Mouse (Mus musculus) hindbrain, embryonic 14.5 days (tissue): Measurements from ENCODE around the gene Opalin. TPM values are rescaled to one million over a fixed set of nuclear protein-coding genes. Genes with fewer than 3 reads are reported as not detected.

Experiments used
- ATAC-seq: fragments of 200-750 bp; cut with Nextera tagmentation; 2 replicates; pipeline ENCODE4 v1.8.0; 2017; ENCODE audit warnings: moderate number of reproducible peaks, mild to moderate bottlenecking, moderate TSS enrichment, moderate library complexity; ENCODE audit not compliant: low FRiP score
- DNase-seq: peaks from one replicate; pipeline ENCODE4 v3.0.0-alpha.2; 2015; ENCODE audit warnings: low spot score
- H3K27ac ChIP-seq: fragments of 300-500 bp; sonication (generic); 2 replicates; pipeline ENCODE4 v1.5.1; 2014; ENCODE audit warnings: mild to moderate bottlenecking, moderate library complexity
- H3K27me3 ChIP-seq: fragments of 300-500 bp; sonication (generic); 2 replicates; pipeline ENCODE4 v1.6.1; 2014; ENCODE audit warnings: mild to moderate bottlenecking, low read length, mixed read lengths; ENCODE audit not compliant: control insufficient read depth, insufficient read depth
- H3K36me3 ChIP-seq: fragments of 300-500 bp; sonication (generic); replicated peaks from 2 replicates; pipeline ENCODE4 v1.6.1; 2014; ENCODE audit not compliant: control insufficient read depth, insufficient read depth
- H3K4me1 ChIP-seq: fragments of 300-500 bp; sonication (generic); replicated peaks from 2 replicates; pipeline ENCODE4 v1.6.1; 2014; ENCODE audit warnings: antibody characterized with exemption, low read length, mixed read lengths; ENCODE audit not compliant: control insufficient read depth, insufficient read depth
- H3K4me2 ChIP-seq: fragments of 300-500 bp; sonication (generic); replicated peaks from 2 replicates; pipeline ENCODE4 v1.6.1; 2014; ENCODE audit warnings: mild to moderate bottlenecking, moderate library complexity
- H3K4me3 ChIP-seq: fragments of 300-500 bp; sonication (generic); replicated peaks from 2 replicates; pipeline ENCODE4 v1.5.1; 2014; ENCODE audit warnings: mild to moderate bottlenecking, low read length
- H3K9ac ChIP-seq: fragments of 300-500 bp; sonication (generic); 2 replicates; pipeline ENCODE4 v1.6.1; 2014
- H3K9me3 ChIP-seq: fragments of 300-500 bp; sonication (generic); 2 replicates; pipeline ENCODE4 v1.6.1; 2016; ENCODE audit warnings: low read length; ENCODE audit not compliant: control insufficient read depth
- WGBS: fragments of 180-500 bp; shearing (Covaris S2); extraction: QIAGEN DNeasy Blood & Tissue Kit; methylation state at CpG from one replicate; pipeline ENCODE4 v1.1.7; 2014; 5-methylcytosine and 5-hydroxymethylcytosine counted together
- polyA plus RNA-seq: library from polyadenylated mRNA; unstranded; fragments of >200 nt; fragmentation: Nextera tagmentation; extraction: Ambion mirVana; gene quantifications from 2 replicates; pipeline ENCODE4 v1.2.1, GENCODE M21; 2014

Opalin gene
- polyA plus RNA-seq: not detected in 2 replicates

DNA sequence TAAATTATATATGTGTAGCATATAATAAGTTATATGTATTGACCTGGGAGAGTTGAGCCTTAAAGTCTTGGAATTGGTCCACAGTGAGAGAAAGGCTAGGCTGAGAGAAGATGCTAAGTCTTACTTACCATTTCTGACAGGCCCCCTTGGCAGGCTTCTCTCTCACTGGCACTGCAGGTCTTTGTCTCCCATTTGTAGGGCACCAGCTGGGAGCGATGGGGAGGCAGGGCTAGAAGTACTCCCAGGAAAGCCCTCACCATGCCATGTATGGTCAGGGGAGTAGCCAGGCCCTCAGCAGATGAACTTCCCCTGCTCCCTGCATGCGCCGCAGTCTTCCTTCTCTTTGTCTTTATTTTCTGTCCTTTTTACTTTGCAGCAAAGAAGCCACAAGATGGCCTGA is at the start of gene Opalin:
Gene Opalin (minus strand): TSS at position 208 of the 400 bp plus-strand sequence.
- no peak for DNase-seq
- ATAC-seq: no peak
- WGBS: 76% methylated on average over 3 of the region's 3 CpGs

DNA sequence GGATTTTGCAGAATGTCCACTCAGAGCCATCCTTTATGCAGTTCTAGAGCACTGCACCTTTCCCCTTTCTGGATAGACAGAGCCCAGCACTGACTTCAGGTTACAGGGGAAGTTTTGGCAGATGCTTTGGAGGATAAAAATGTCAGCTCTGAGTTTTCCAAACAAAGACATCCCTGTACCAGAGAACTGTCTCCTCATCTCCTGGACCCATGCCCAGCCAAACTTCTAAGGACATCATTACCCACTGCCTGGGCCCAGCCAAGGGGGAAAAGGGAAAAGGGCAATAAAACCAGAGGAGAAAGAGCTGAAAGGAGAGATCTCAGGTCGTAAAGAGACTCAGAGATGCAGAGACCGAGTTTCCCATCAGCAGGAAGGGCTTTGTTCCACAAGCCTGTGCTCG is 46.1 kb upstream of the Opalin start:
- H3K4me1 ChIP-seq: 0 out of 2 replicates have a peak, but pooled peaks cover 4% of the 10 kb centered on the region
- H3K4me2 ChIP-seq: no peak overlapping the region
- DNase-seq (no peak), ATAC-seq (no peak)
- no peak overlapping the region for H3K4me3 ChIP-seq
- H3K36me3 ChIP-seq: no peaks in the 10 kb centered on the region
- no peak overlapping the region for H3K9ac ChIP-seq
- no peak overlapping the region for H3K27ac ChIP-seq
- no peaks in the 10 kb centered on the region for H3K27me3 ChIP-seq
- 33% methylated on average over 3 of the region's 3 CpGs for WGBS
- H3K9me3 ChIP-seq: no peaks in the 10 kb centered on the region

More for the DNA sequence above, at the start of gene Opalin:
- Histone ChIP-seq H3K4me2 (no peak within 1 kb of the TSS), H3K9me3 (no peaks in the 10 kb centered on the region), H3K27ac (no peak within 1 kb of the TSS), H3K4me3 (no peak within 1 kb of the TSS), H3K9ac (no peak within 1 kb of the TSS), H3K27me3 (no peaks in the 10 kb centered on the region), H3K36me3 (no peaks in the 10 kb centered on the region), H3K4me1 (peaks cover 6% of the 10 kb centered on the region)

DNA sequence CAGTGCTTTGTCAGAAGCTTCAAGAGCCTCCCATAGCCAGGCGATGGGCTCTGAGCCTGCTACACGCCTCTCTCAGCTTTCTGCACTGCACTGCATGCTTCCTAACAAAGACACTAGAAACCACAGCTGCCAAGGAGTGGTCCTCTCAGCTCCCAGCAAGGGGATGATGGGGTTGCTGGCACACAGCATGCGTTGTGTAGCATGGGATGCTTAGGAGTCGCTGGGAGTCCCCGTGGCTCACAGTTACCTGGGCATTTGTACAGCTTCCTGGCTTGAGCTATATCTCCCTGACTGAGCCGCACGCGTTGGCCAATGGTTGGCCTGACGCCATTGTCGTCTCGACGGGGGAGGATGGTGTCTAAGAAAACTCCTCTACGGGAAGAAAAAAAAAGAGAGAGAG is 43.0 kb upstream of the Opalin start:
- H3K27ac ChIP-seq: no peak overlapping the region
- no peak overlapping the region for H3K4me2 ChIP-seq
- no peaks in the 10 kb centered on the region for H3K27me3 ChIP-seq
- DNase-seq: no peak
- H3K36me3 ChIP-seq: no peaks in the 10 kb centered on the region
- no peak overlapping the region for H3K4me3 ChIP-seq
- 86% methylated on average over 13 of the region's 13 CpGs for WGBS
- no peaks in the 10 kb centered on the region for H3K9me3 ChIP-seq
- H3K4me1 ChIP-seq: peaks cover 6% of the 10 kb centered on the region; the same call in 1 of the 2 replicates
- ATAC-seq: no peak
- H3K9ac ChIP-seq: no peak overlapping the region

DNA sequence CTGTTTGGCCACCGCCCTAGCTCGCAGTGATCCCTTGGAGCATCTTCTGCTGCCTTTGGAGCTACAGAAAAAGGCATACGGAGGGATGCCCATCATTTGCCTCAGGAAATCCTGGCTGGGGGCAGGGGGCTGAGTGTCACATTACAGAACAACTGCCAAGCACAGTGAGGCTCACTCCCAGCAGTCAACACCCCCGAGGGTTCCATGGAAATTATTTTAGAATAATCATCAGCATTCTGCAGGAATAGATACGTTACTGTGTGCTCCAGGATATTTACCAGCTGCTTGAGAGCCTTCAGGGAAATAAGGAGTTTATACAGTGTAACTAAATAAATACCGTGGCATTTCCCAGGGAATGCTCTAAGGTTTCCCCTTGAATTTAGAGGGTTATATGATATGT is 41.4 kb upstream of the Opalin start:
- Histone ChIP-seq H3K9ac (no peak overlapping the region), H3K27ac (no peak overlapping the region), H3K27me3 (no peaks in the 10 kb centered on the region), H3K4me2 (no peak overlapping the region), H3K9me3 (no peaks in the 10 kb centered on the region), H3K36me3 (no peaks in the 10 kb centered on the region), H3K4me1 (peaks cover 14% of the 10 kb centered on the region; the same call in 1 of the 2 replicates), H3K4me3 (no peak overlapping the region)
- DNase-seq (no peak), ATAC-seq (no peak)
- WGBS: 48% methylated on average over 6 of the region's 6 CpGs

DNA sequence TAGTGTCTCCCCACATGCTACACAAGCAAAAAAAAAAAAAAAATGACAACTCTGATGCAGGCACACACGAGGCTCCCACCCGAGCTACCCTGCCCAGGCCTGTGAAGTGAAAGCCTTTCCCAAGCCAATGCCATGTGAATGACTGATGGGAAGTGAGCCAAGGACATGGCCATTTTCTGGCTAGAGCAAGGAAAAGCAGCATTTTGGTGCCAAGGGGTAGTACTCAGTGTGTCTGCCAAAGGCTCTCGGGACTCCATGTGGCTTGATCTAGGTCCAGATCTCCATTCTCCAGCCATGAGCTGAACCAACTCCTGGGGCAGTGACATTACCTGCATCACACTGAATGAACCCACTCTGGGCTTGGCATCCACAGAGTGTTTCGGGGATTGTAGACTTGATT is 40.4 kb upstream of the Opalin start:
- no peaks in the 10 kb centered on the region for H3K36me3 ChIP-seq
- ATAC-seq (no peak), DNase-seq (no peak)
- no peak overlapping the region for H3K4me3 ChIP-seq
- peaks cover 19% of the 10 kb centered on the region for H3K4me1 ChIP-seq
- H3K9ac ChIP-seq: no peak overlapping the region
- WGBS: 69% methylated on average over 4 of the region's 4 CpGs
- H3K4me2 ChIP-seq: no peak overlapping the region
- no peaks in the 10 kb centered on the region for H3K27me3 ChIP-seq
- H3K9me3 ChIP-seq: no peaks in the 10 kb centered on the region
- no peak overlapping the region for H3K27ac ChIP-seq

DNA sequence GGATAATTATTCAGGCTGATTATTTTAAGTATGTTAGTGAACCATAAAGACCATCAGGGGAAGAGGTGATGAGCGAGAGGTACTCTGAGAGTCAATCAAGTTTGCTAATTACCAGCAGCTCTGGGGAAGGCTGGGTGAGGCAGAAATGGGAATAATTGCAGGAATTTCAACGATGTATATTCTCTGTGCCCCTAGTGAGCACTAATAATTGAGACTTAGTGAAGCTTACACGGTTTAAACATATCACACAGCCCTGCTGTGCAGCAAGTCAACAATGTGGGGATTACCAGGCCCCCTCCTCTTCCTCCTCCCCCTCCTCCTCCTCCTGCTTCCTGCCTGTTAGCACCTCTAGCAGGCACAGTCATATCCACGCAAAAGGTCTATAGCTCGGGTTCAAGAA is 37.7 kb upstream of the Opalin start:
- Histone ChIP-seq H3K36me3 (no peaks in the 10 kb centered on the region), H3K9ac (no peak overlapping the region), H3K4me2 (no peak overlapping the region), H3K27me3 (no peaks in the 10 kb centered on the region), H3K27ac (no peak overlapping the region), H3K4me1 (peaks cover 28% of the 10 kb centered on the region), H3K4me3 (no peak overlapping the region), H3K9me3 (no peaks in the 10 kb centered on the region)
- 21% methylated on average over 5 of the region's 5 CpGs for WGBS
- ATAC-seq: peak; percentile 69; the same call in 1 of the 2 replicates
- DNase-seq: no peak

DNA sequence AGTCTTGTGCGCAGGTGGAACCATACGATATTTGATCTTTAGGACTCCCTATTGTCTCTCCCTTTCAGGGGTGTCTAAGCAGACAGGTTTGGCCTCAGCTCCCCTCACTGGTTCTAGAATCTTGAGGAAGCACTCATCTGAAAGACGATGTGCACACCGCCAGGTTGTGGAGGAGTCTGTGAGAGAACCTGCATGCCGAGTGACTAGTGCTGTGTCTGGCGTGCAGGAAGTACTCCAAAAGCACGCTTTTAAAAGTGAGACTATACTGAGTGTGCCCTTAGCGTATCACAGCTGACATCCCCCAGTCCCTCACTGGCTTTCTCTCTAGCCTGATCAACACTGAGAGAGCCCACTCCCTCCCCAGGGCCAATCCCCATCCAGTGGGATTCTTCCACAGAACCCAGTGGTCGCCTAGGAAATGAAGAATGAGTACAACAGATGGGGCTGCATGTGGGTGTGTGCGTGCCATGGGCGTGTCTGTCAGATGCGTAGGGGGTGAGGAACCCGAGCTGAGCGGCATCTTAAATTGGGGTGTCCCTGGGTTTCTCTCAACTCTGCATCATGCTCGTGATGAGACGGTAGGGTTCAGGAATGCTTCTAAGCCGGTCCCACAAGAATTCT is 37.1 kb upstream of the Opalin start:
- peak; percentile 49; the same call in 1 of the 2 replicates for ATAC-seq
- Histone ChIP-seq H3K4me3 (no peak overlapping the region), H3K27me3 (no peaks in the 10 kb centered on the region), H3K36me3 (no peaks in the 10 kb centered on the region), H3K27ac (no peak overlapping the region), H3K4me2 (no peak overlapping the region), H3K9ac (no peak overlapping the region), H3K4me1 (peaks cover 29% of the 10 kb centered on the region), H3K9me3 (no peaks in the 10 kb centered on the region)
- DNase-seq: no peak
- WGBS: 37% methylated on average over 17 of the region's 17 CpGs

DNA sequence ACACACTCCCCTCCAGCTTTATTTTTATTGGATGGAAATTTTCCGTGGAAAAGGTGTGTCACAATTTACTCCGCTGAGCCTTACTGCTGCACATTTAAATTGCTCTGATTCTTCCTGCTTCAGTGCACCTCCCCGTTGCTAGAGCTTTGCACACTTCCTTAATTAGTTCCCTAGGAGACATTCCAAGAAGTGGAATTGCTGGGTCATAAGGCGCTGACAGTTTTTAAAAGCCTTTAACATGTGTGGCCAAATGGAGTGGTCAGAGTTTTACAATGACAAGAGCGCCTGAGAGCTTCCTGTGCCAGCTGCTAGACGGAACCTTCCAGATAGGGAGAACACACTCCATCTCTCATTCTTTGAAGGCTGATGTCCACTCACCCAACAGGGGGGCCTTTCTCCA is 35.7 kb upstream of the Opalin start:
- DNase-seq: no peak
- ATAC-seq: no peak
- H3K36me3 ChIP-seq: no peaks in the 10 kb centered on the region
- no peak overlapping the region for H3K9ac ChIP-seq
- no peaks in the 10 kb centered on the region for H3K9me3 ChIP-seq
- no peak overlapping the region for H3K27ac ChIP-seq
- WGBS: 26% methylated on average over 6 of the region's 6 CpGs
- H3K27me3 ChIP-seq: no peaks in the 10 kb centered on the region
- no peak overlapping the region for H3K4me2 ChIP-seq
- H3K4me3 ChIP-seq: no peak overlapping the region
- H3K4me1 ChIP-seq: peaks cover 30% of the 10 kb centered on the region

DNA sequence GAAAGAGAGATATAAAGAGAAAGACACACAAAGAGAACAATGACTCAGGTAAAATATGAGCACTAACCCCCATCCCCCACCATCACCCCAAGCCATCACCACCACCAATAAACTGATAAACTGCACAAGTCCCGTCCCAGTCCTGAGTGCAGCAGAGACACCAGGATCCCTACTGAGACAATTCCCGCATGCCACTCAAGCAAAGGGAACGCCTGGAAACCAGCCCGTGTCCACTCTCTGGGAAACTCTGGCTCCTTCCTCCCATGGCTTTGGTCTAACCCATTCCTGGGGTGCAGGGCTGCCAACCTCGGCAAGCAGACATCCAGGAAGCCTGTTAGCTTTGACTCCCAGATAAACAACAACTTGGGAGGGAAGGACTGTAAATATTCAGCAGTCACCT is 33.1 kb upstream of the Opalin start:
- Histone ChIP-seq H3K4me1 (peaks cover 29% of the 10 kb centered on the region), H3K4me2 (no peak overlapping the region), H3K36me3 (no peaks in the 10 kb centered on the region), H3K9ac (no peak overlapping the region), H3K27me3 (peaks cover 4% of the 10 kb centered on the region; the same call in 1 of the 2 replicates), H3K27ac (no peak overlapping the region), H3K4me3 (no peak overlapping the region), H3K9me3 (no peaks in the 10 kb centered on the region)
- DNase-seq (no peak), ATAC-seq (no peak)
- 30% methylated on average over 5 of the region's 5 CpGs for WGBS

DNA sequence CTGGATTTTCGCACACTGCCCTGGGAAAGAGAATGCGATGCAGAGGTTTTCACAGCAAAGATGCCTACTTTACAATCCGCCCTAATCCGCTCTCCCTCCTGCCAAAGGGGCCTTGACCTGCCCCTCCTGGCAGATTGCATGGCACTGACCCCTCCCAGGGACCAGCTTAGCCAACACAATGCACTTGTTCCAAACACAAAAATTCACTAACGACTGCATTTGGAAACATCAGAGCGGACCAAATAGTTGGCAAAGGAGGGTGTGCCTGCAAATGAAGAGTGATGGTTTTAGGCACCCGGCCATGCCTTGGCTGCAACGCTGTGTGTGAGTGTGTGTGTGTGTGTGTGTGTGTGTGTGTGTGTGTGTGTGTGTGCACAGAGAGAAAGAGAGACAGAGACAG is 32.6 kb upstream of the Opalin start:
- H3K27me3 ChIP-seq: peaks cover 5% of the 10 kb centered on the region; the same call in 1 of the 2 replicates
- H3K4me3 ChIP-seq: no peak overlapping the region
- H3K9me3 ChIP-seq: no peaks in the 10 kb centered on the region
- no peak overlapping the region for H3K27ac ChIP-seq
- no peak overlapping the region for H3K9ac ChIP-seq
- DNase-seq: peak; percentile 58
- 22% methylated on average over 8 of the region's 8 CpGs for WGBS
- H3K4me1 ChIP-seq: peaks cover 24% of the 10 kb centered on the region
- H3K4me2 ChIP-seq: no peak overlapping the region
- no peaks in the 10 kb centered on the region for H3K36me3 ChIP-seq
- peak; percentile 46; the same call in 1 of the 2 replicates for ATAC-seq
